Mouse (Mus musculus) gastrocnemius, postnatal 36 days (tissue): ENCODE data around the gene Serinc5. TPM values are rescaled to one million over a fixed set of nuclear protein-coding genes. Genes with fewer than 3 reads are reported as not detected.

Experiments
- DNase-seq, 2 experiments: peaks; one replicate each; pipeline ENCODE4 v3.0.0; 2022
- intact Hi-C: fragments of 180-260 bp; cut with DNase I; formaldehyde crosslinking; loops from one replicate; pipeline ENCODE4 v1.15.1; 2025
- total RNA-seq, 2 experiments: library from RNA; stranded (reverse); gene quantifications; 2 replicates each; pipeline ENCODE4 v1.2.3; 2021

Serinc5 gene
- total RNA-seq, 2 experiments from 2014 or later: 4.1 to 4.4 TPM

DNA sequence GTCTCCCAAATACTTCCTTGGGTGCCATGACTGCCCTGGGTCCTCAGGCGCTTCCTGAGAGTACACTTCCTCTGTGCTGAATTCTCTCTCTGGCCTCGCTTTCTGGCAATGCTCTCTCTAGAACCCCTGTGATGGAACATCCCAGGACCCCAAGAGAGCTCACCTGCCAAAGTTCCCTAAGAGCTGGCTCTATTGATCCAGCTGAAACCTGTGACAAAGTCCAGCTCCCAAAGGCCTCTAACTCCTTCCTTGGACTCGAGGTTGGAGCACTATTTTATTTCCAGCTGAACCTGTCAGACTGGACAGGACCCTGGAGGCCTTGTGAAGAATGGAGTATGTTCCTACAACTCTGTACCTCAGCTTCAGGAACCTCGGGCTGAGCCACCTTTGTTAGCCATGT is 86.2 kb downstream of the Serinc5 start:
- intact Hi-C loops: no loop called here
- no peak for DNase-seq

GRCm38 (mm10) chr13:92698781-92699180 is 87.9 kb downstream of the Serinc5 start:
- DNase-seq: no peak
- intact Hi-C loops: no loop called here

- DNase-seq: no peak
- intact Hi-C loops: no loop called here
Observed at GRCm38 (mm10) chr13:92699395-92699794, 88.5 kb downstream of the Serinc5 start.

GRCm38 (mm10) chr13:92702035-92702434 is 91.1 kb downstream of the Serinc5 start:
- intact Hi-C loops: no loop called here
- DNase-seq: no peak

GRCm38 (mm10) chr13:92703241-92704027 is 92.5 kb downstream of the Serinc5 start:
- DNase-seq: peak in 1 of 2 experiments; percentile 32
- intact Hi-C loops: no loop called here

DNA sequence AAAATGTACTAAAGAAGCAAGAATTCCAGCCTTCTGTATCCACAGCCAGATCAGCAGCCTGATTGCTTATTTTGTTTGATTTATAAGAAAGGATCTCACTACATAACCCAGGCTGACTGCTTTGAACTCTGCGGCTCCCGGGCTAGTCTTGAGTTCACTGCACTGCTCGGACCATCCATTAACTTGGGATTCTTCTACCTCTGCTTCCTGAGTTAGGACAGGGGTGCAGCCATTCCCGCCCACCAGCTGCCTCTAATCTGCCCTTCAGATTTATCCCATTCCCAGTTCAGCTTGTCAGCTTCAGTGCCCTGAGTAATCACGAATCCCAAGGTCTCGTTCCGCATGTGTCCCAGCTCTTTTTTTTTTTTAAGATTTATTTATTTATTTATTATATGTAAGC is 93.3 kb downstream of the Serinc5 start:
- DNase-seq: no peak
- intact Hi-C loops: no loop called here

- intact Hi-C loops: no loop called here
- no peak for DNase-seq
Observed at GRCm38 (mm10) chr13:92705016-92705535, 94.2 kb downstream of the Serinc5 start.

DNA sequence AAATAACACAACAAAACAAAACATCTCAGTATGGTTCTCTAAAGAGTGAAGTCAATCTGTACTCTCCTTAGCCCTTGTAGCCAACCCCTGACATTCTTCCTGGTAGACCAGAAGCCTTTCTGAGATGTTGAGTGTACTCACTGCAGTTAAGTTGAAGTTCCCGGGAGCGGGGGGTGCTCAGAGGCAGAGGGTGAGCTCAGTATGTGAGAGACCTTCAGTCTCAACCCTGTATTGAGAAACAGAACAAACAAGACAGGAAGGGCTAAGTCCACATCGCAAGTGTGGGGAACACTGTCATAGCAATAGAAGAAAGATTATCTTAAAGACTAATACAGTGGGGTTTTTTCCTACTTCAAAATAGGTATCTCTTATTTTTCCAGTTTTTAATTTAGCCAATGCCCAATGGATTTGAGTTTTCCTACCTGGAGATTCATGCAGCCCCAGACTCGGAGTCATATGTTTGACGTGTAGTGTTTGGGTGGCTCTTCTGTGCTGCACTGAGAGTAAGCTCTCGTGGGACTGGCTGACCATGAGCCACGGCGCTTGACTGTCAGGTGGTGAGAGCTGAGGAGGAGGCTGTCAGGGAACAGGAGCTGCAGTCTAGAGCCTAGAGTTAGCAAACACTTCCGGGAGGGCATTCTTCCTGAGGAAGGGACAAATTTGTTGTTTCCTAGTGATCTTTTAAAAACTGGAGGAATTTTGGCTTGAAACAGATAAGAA is 95.6 kb downstream of the Serinc5 start:
- intact Hi-C loops: no loop called here

DNA sequence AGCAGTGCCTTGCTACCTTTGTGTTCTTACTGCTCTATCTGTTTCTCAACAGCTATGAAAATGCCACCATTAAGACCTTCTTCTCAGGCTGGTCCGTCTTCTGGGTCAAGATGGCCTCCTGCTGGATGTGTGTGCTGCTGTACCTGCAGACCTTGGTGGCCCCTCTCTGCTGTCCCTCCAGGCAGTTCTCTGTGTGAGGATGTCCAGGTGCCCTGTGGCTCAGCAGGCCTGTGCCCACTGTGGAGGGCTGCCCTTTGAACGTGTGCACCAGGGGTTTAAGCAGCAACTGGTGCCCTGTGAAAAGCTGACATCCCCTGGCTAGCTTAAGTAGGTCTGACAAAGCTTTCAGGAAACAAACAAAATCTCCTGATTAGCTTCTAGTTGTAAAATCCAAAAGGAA is 97.0 kb downstream of the Serinc5 start:
- intact Hi-C loops: no loop called here
- no peak for DNase-seq

More for the DNA sequence above, 95.6 kb downstream of the Serinc5 start:
- DNase-seq: no peak

- DNase-seq: no peak
- intact Hi-C loops: no loop called here
Observed at GRCm38 (mm10) chr13:92708466-92708865, 97.6 kb downstream of the Serinc5 start.

GRCm38 (mm10) chr13:92709535-92709934 is 98.6 kb downstream of the Serinc5 start:
- intact Hi-C loops: no loop called here

DNA sequence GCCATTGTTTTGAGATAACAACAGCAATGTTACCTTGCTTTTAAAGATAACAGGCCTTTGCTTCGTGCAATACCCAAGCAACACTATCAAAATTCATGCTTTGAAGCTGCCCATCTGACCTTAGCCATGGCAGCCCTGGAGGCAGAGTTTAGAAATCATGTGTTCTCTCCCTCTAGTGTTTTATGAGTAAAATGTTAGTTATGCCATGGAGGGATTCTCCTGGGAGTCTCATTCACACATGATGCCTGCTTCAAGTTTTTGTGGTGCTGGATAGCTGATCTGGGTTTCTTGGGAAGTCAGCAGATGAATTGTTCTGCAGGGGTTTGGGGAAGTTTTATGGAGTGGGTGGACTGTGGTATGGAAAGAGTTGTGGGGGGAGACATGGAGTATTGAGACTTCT is 99.5 kb downstream of the Serinc5 start:
- no peak for DNase-seq
- intact Hi-C loops: no loop called here

More at GRCm38 (mm10) chr13:92709535-92709934, 98.6 kb downstream of the Serinc5 start:
- no peak for DNase-seq

- intact Hi-C loops: no loop called here
- no peak for DNase-seq
Observed at GRCm38 (mm10) chr13:92711821-92712220, 100.9 kb downstream of the Serinc5 start.

DNA sequence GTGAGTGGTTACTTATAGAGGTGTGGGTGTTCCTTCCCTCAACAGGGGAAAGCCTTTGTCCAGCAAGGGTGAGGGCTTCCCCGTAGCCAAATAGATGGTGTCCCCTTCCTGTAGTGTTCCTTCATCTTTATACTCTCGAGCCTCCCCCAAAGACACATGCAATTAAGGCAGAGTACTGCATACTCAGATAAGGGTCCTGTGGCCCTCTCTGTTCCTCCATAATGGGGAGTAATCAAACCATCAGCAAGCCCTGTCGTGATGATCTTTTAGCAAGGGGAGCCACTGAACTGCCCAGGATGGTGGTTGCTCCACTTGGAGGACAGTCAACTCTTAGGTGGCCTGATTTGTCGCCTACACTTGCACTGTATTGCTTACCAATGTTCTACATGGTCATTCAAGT is 101.7 kb downstream of the Serinc5 start:
- no peak for DNase-seq
- intact Hi-C loops: no loop called here

DNA sequence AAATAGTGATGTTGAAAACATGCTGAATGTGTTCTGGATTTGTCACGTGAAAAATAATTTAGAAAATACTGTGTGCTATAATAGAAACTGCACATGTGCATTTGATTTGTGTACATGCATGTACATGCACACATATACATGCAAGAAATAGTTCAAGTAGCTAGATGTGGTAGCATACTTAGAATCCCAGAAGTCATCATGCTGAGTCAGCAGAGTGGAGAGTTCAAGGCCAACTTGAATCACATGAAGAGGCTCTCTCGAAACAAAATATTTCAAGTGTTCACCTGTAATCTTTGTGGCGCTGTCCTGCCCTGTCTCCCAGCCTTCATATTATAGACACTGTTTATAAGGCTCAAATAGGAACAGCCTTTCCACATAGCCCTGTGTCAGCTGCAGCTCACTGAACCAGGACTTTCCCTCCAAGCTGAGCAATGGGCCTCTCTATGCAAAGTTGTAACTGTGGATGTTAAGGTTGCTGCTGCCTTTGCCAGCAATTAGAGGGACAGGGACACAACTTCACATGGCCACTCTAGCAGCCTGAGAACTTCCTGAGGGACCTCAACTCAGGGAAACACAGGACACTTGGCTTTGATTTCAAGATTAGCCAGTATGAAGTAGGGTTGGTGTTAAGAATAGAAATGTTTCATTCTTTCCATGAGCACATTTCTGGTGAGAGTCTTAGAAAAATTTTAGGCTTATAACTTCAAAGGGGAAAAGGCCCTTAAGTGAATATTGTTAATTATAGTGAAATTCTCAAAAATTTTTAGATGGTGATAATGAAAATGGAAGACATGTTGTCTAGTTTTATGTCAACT is 107.2 kb downstream of the Serinc5 start:
- no peak for DNase-seq
- intact Hi-C loops: no loop called here

DNA sequence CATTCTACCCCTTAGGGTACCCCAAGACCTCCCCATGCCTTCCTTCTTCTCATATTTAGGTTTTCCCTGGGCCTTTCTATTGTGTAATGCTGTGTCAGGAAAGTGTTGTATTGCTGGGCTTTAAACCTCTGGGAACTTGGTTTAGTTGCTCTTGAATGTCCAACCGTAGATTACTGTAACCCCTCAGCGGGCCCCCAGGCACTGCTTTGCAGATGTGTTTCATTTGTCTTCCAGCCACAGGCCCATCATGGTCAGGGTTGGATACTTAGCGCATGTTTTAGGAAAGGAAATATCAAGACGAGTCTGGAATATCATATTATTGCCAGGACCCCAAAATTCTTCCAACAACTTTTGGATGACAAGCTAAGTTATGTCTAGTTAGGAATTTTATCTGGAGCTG is 110.1 kb downstream of the Serinc5 start:
- no peak for DNase-seq
- intact Hi-C loops: no loop called here

- DNase-seq: no peak
- intact Hi-C loops: no loop called here
Observed at GRCm38 (mm10) chr13:92722389-92722788, 111.5 kb downstream of the Serinc5 start.

DNA sequence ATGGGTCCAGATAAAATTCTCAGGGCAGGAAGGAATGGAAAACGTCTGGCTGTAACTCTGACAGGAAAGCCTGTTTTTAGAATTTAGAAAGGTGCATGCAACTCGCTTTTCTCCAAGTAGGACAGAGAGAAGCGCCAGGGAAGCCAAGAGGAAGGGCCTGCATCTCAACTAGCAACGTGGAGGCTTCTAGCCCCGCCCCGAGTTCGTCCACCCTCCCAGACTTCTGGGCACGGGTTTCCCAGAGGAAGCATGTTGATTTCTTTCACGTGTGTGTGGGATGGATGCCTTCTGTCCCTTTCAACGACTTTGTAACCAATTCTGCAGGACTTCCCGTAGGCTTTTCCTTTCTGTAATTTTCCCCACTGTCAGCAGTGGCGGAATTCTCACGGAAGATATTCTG is 118.9 kb downstream of the Serinc5 start:
- DNase-seq: peak in 1 of 2 experiments; percentile 49
- intact Hi-C loops: no loop called here

DNA sequence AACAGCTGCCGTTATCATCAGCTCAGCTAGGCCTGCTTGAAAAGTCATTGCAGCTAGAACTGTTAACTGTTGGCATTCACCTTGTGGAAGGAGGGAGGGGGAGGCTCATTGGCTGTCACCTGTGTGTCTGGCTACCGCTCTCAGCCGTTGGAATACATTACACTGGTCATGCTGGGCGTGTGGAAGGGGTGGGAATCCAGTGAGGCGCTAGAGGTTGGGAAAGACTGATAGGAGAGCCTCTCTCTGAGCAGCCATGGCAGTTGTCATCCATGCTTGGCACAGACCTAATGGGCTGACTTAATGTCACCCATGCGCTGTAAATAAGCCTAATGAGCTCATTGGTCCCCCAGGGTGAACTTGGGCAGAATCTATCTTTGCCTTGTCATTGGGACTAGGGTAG is 120.9 kb downstream of the Serinc5 start:
- DNase-seq: no peak
- intact Hi-C loops: no loop called here

DNA sequence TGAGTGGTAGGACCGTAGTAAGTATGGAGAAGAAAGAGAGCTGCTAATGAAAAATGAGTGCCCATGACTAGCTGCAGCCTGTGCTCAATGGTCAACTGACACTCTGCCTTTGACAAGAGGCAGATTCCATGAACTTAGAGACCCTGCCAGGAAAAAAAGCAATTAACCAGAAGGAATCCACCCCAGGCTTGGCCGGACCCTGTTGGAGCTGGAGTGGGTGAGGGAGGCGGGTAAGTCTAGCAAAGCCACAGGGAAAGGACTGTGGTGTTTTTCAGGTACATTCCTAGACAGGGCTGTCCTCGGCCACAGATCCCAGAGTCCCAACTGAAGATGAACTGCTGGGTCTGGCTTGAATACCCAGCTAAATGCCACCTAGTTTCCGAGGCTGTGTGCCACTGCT is 121.9 kb downstream of the Serinc5 start:
- no peak for DNase-seq
- intact Hi-C loops: no loop called here

DNA sequence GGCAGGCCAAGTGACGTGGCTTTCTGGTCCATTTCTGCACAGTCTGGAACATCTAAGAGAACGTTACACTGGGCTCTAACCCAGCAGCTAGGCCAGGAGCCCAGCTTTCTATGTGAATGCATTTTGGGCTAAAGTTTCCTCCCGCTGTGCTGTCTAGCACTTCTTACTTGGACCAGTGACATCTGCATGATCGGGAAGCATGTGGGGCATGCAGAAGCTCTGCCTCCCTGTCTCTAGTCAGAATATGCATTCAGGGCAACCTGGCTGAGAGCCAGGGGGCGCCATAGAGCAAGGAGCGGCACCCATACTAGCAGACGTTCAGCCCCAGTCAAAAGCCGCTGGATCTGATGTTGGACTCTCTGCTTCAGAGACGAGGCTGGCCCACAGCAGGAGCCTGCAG is 122.4 kb downstream of the Serinc5 start:
- DNase-seq: peak in 1 of 2 experiments; percentile 34
- intact Hi-C loops: no loop called here
